Mouse (Mus musculus) G1E (cell line): ENCODE data around the gene Paqr5.

Source experiments
- CTCF ChIP-seq: IDR thresholded peaks from 2 replicates; pipeline ENCODE4 v1.5.1; 2012; ENCODE audit warnings: low read depth, low read length, inconsistent platforms, mixed read lengths
- GATA1 ChIP-seq: IDR thresholded peaks from 2 replicates; pipeline ENCODE4 v1.6.1; 2012; ENCODE audit warnings: borderline replicate concordance, low read length, inconsistent platforms, mixed read lengths

DNA sequence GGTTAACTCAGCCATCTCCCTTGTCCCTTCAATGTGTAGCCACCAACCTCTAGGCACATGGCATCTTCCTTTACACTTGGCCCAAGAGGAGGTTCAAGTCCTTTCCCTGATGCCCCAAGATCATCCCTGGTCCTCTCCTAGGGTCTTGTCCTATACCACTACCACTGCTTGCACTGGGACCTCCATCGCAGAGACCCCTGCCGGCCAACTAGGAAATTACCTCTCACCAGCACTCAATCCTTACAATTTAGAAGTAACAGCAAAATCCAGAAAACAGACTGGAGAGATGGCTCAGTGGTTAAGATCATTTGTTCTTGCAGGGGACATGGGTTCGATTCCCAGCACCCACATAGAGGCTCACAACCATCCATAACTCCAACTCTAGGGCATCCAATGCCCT, 11.2 kb downstream of the Paqr5 start:
- TF ChIP-seq CTCF = peak; percentile 19; the same call in 1 of the 2 replicates
- TF ChIP-seq GATA1 = no peak
